Mouse (Mus musculus): ENCODE measurements around the gene Mindy4.

- TF ChIP-seq CTCF (IDR thresholded peaks at IDR 0.05; ENCODE audit: low read depth, low read length) (no peak), TAL1 (conservative IDR thresholded peaks at IDR 0.05; ENCODE audit: low read depth, low read length) (no peak), GATA1 (IDR thresholded peaks at IDR 0.05; ENCODE audit: borderline replicate concordance, low read length) (no peak)
These were observed 111.4 kb downstream of the Mindy4 start for GRCm38 (mm10) chr6:55314628-55315027.

All from G1E (cell line).